Mouse (Mus musculus) kidney, postnatal 14 days (tissue): Measurements from ENCODE around the gene Glul.
"Not testable (repeated sequence)": the region's sequence is repeated elsewhere in the genome, so short reads cannot be mapped to it uniquely, and the experiment has no call there.

ENCODE experiments used
- DNase-seq: peaks from one replicate; pipeline ENCODE4 v3.0.0; 2022; ENCODE audit warnings: mixed read lengths

Gene Glul

GRCm38 (mm10) chr1:153899731-153900380, at the start of gene Glul, which contains the start of gene Teddm2:
Glul (plus strand) TSS chr1:153899944.
Teddm2 (minus strand) TSS chr1:153900228.
- peak; percentile 98 for DNase-seq

- not testable (repeated sequence) for DNase-seq
Measured at GRCm38 (mm10) chr1:153852696-153853095, 47.0 kb upstream of the Glul start.

GRCm38 (mm10) chr1:153855946-153856345, 43.8 kb upstream of the Glul start:
- no peak for DNase-seq

GRCm38 (mm10) chr1:153874045-153874444, 25.7 kb upstream of the Glul start, which contains the start of gene Teddm1b:
Teddm1b (plus strand) TSS chr1:153874345.
- no peak for DNase-seq

- DNase-seq = not testable (repeated sequence)
Measured at GRCm38 (mm10) chr1:153880391-153880790, 19.4 kb upstream of the Glul start.

- no peak for DNase-seq
Measured at GRCm38 (mm10) chr1:153886024-153886633, 13.6 kb upstream of the Glul start.

- no peak for DNase-seq
Measured at GRCm38 (mm10) chr1:153890121-153890520, 9.6 kb upstream of the Glul start.

- no peak for DNase-seq
Measured at GRCm38 (mm10) chr1:153891442-153891841, 8.3 kb upstream of the Glul start, which contains the start of gene Teddm1a. Teddm1a (plus strand) TSS chr1:153891742.

GRCm38 (mm10) chr1:153893746-153894145, 6.0 kb upstream of the Glul start:
- no peak for DNase-seq

- DNase-seq = no peak
Measured at GRCm38 (mm10) chr1:153894201-153894893, 5.4 kb upstream of the Glul start.

GRCm38 (mm10) chr1:153894979-153895378, 4.8 kb upstream of the Glul start:
- peak; percentile 80 for DNase-seq

- no peak for DNase-seq
Measured at GRCm38 (mm10) chr1:153897196-153897595, 2.5 kb upstream of the Glul start.

- no peak for DNase-seq
Measured at GRCm38 (mm10) chr1:153898989-153899730, 584 bp upstream of the Glul start.

GRCm38 (mm10) chr1:153900381-153900780, 637 bp downstream of the Glul start:
- peak; percentile 56 for DNase-seq

- peak; percentile 56 for DNase-seq
Measured at GRCm38 (mm10) chr1:153900860-153901730, 1.4 kb downstream of the Glul start.

- no peak for DNase-seq
Measured at GRCm38 (mm10) chr1:153903006-153903405, 3.3 kb downstream of the Glul start.

- no peak for DNase-seq
Measured at GRCm38 (mm10) chr1:153904236-153904635, 4.5 kb downstream of the Glul start.

- DNase-seq = no peak
Measured at GRCm38 (mm10) chr1:153905884-153906283, 6.1 kb downstream of the Glul start.

- no peak for DNase-seq
Measured at GRCm38 (mm10) chr1:153908208-153908607, 8.5 kb downstream of the Glul start.

- no peak for DNase-seq
Measured at GRCm38 (mm10) chr1:153908741-153909140, 9.0 kb downstream of the Glul start.

GRCm38 (mm10) chr1:153909213-153909962, 9.6 kb downstream of the Glul start:
- peak; percentile 56 for DNase-seq
